ENCODE assay signal across 8 mouse cellular contexts in genomic region chrX:145504717-145505415, GRCm38 (mm10). TPM values are rescaled to one million over a fixed set of nuclear protein-coding genes. Genes with fewer than 3 reads are reported as not detected.
DNase-seq lines count a peak whose midpoint lies in the region; ATAC-seq and TF ChIP-seq lines count a peak whose summit lies in the region.

Gene Amot (minus strand): TSS chrX:145505181.

- DNase-seq in MN1 (ENCODE audit: low spot score): peak; percentile 63
- peak; percentile 80 to 81 for DNase-seq in cerebellum, adult 2 months
- DNase-seq in forebrain, postnatal 0 days: peak; percentile 63
- peak; percentile 80 to 82 for DNase-seq in heart, postnatal 36 days
- peak; percentile 73 for DNase-seq in layer of hippocampus, adult 9-11 months
- DNase-seq in ovary, adult 18-20 months (ENCODE audit: low spot score): peak; percentile 88
- peak; percentile 46 for DNase-seq in thymus, postnatal 0 days (ENCODE audit: low spot score)

- H3K9me3 ChIP-seq in forebrain, postnatal 0 days (ENCODE audit: low read length): no peaks in the 10 kb centered on the region
- H3K9me3 ChIP-seq in lung, embryonic 16.5 days (ENCODE audit: control insufficient read depth, low read length): no peaks in the 10 kb centered on the region

- H3K27me3 ChIP-seq in cerebellum, adult 2 months (ENCODE audit: control insufficient read depth, insufficient read depth, low read length): no peaks in the 10 kb centered on the region
- H3K27me3 ChIP-seq in forebrain, postnatal 0 days (ENCODE audit: insufficient read depth, low read length): no peaks in the 10 kb centered on the region
- H3K27me3 ChIP-seq in lung, embryonic 16.5 days (ENCODE audit: control insufficient read depth, insufficient read depth, low read depth, low read length): no peaks in the 10 kb centered on the region

- no peaks in the 10 kb centered on the region for H3K4me1 ChIP-seq in cerebellum, adult 2 months (ENCODE audit: control insufficient read depth, insufficient read depth, low read length)
- no peaks in the 10 kb centered on the region for H3K4me1 ChIP-seq in forebrain, postnatal 0 days (ENCODE audit: insufficient read depth)
- no peaks in the 10 kb centered on the region for H3K4me1 ChIP-seq in lung, embryonic 16.5 days (replicated peaks; ENCODE audit: control insufficient read depth, insufficient read depth, low read length)

- ATAC-seq in forebrain, postnatal 0 days: peak; percentile 85
- ATAC-seq in lung, embryonic 16.5 days (ENCODE audit: low read depth): peak; percentile 97

- peak; percentile 54; the same call in 1 of the 2 replicates for TF ChIP-seq POLR2A in cerebellum, adult 2 months (IDR thresholded peaks at IDR 0.05; ENCODE audit: borderline replicate concordance, insufficient read depth, low read length)

- TF ChIP-seq CTCF in cerebellum, adult 2 months (IDR thresholded peaks at IDR 0.05; ENCODE audit: borderline replicate concordance, insufficient read depth, low read depth, low read length): no peak
- TF ChIP-seq CTCF in forebrain, postnatal 0 days (IDR thresholded peaks at IDR 0.05; ENCODE audit: low read depth): no peak

- H3K4me2 ChIP-seq in forebrain, postnatal 0 days (ENCODE audit: low read depth): peak within 1 kb of the TSS; percentile 53
- H3K4me2 ChIP-seq in lung, embryonic 16.5 days (ENCODE audit: low read depth, low read length): peak within 1 kb of the TSS; percentile 58

- H3K4me3 ChIP-seq in cerebellum, adult 2 months (replicated peaks; ENCODE audit: insufficient read depth, low read depth, low read length): peak within 1 kb of the TSS; percentile 98
- H3K4me3 ChIP-seq in forebrain, postnatal 0 days (ENCODE audit: low read depth, low read length): peak within 1 kb of the TSS; percentile 49
- peak within 1 kb of the TSS; percentile 55 for H3K4me3 ChIP-seq in lung, embryonic 16.5 days (ENCODE audit: low read length)

- no peak within 1 kb of the TSS for H3K27ac ChIP-seq in cerebellum, adult 2 months (ENCODE audit: insufficient read depth, low read length)
- no peak within 1 kb of the TSS for H3K27ac ChIP-seq in forebrain, postnatal 0 days (ENCODE audit: low read depth, low read length)
- H3K27ac ChIP-seq in lung, embryonic 16.5 days (ENCODE audit: low read length): peak within 1 kb of the TSS; percentile 76

- no peaks in the 10 kb centered on the region for H3K36me3 ChIP-seq in forebrain, postnatal 0 days (ENCODE audit: insufficient read depth)
- no peaks in the 10 kb centered on the region for H3K36me3 ChIP-seq in lung, embryonic 16.5 days (ENCODE audit: control insufficient read depth, insufficient read depth, low read length)

- peak within 1 kb of the TSS; percentile 51 for H3K9ac ChIP-seq in forebrain, postnatal 0 days
- H3K9ac ChIP-seq in lung, embryonic 16.5 days (ENCODE audit: low read length): peak within 1 kb of the TSS; percentile 51

- intact Hi-C loops in heart, postnatal 36 days (cut with DNase I): loop anchor here (10.0 kb wide), 1 partner anchor 1190 kb away; the partner anchor contains the start of gene Alg13

- 9% methylated on average over 31 of the region's 34 CpGs for WGBS in cerebellum, adult 2 months
- WGBS in forebrain, postnatal 0 days: 26% methylated on average over 34 of the region's 34 CpGs
- 14% methylated on average over 34 of the region's 34 CpGs for WGBS in lung, embryonic 16.5 days

RNA-seq across cellular contexts. Expression of gene Amot, which starts in this region (rescaled TPM):
- polyA plus RNA-seq in cerebellum, adult 2 months (2012; rRNA removed): 17.5 and 18.7 TPM in 2 replicates
- 13.2 and 18.3 TPM in 2 replicates for total RNA-seq in forebrain, postnatal 0 days (2014; rRNA removed)
- polyA plus RNA-seq in forebrain, postnatal 0 days (2015; fragmentation: Nextera tagmentation; extraction: Ambion mirVana): 4.5 and 7.7 TPM in 2 replicates
- total RNA-seq in heart, postnatal 36 days (2021): 1 to 10 TPM; 5.9 to 8.2 TPM
- 6.9 and 7.3 TPM in 2 replicates for polyA plus RNA-seq in lung, embryonic 16.5 days (2015; fragmentation: Nextera tagmentation; extraction: Ambion mirVana)
- polyA plus RNA-seq in thymus, postnatal 0 days (2015; fragmentation: Nextera tagmentation; extraction: Ambion mirVana): 1.7 TPM in 2 replicates
